Mouse (Mus musculus) testis, adult 2 months (tissue): ENCODE data around the gene Gimap7. TPM values are rescaled to one million over a fixed set of nuclear protein-coding genes. Genes with fewer than 3 reads are reported as not detected.

Experiments used
- H3K27ac ChIP-seq: fragments of 200-500 bp; 2 replicates; pipeline ENCODE4 v1.5.1; 2012; ENCODE audit warnings: low read depth, low read length; ENCODE audit not compliant: control insufficient read depth, insufficient read depth
- H3K27me3 ChIP-seq: fragments of 200-500 bp; 2 replicates; pipeline ENCODE4 v1.6.1; 2012; ENCODE audit warnings: mild to moderate bottlenecking, low read length, moderate library complexity; ENCODE audit not compliant: control insufficient read depth, insufficient read depth
- H3K36me3 ChIP-seq: fragments of 200-500 bp; 2 replicates; pipeline ENCODE4 v1.6.1; 2012; ENCODE audit warnings: mild to moderate bottlenecking, low read length; ENCODE audit not compliant: control insufficient read depth, insufficient read depth
- H3K4me1 ChIP-seq: fragments of 200-500 bp; 2 replicates; pipeline ENCODE4 v1.6.1; 2012; ENCODE audit warnings: low read length; ENCODE audit not compliant: control insufficient read depth, insufficient read depth
- H3K4me3 ChIP-seq: fragments of 200-500 bp; 2 replicates; pipeline ENCODE4 v1.5.1; 2012; ENCODE audit warnings: low read depth, mild to moderate bottlenecking, low read length, moderate library complexity, mixed read lengths; ENCODE audit not compliant: control insufficient read depth
- CTCF ChIP-seq: fragments of 200-500 bp; IDR thresholded peaks from 2 replicates; pipeline ENCODE4 v1.5.1; 2012; ENCODE audit warnings: low read depth, mild to moderate bottlenecking, inconsistent platforms, low read length, moderate library complexity; ENCODE audit not compliant: control insufficient read depth, insufficient read depth, insufficient replicate concordance
- POLR2A ChIP-seq: fragments of 200-500 bp; IDR thresholded peaks from 2 replicates; pipeline ENCODE4 v1.6.1; 2012; ENCODE audit warnings: low read depth, mild to moderate bottlenecking, inconsistent platforms, low read length, moderate library complexity; ENCODE audit not compliant: control insufficient read depth
- polyA plus RNA-seq: library from polyadenylated mRNA; depleted of rRNA; stranded (reverse); fragments of >200 nt; gene quantifications from 2 replicates; pipeline ENCODE4 v1.2.3, GENCODE M21; 2012

Gimap7 gene
- polyA plus RNA-seq, 1 experiment, result not detected

GRCm38 (mm10) chr6:48696830-48697554, 21.4 kb upstream of the Gimap7 start:
- H3K27ac ChIP-seq, result no peak overlapping the region
- no peaks in the 10 kb centered on the region for H3K36me3 ChIP-seq
- TF ChIP-seq CTCF, result no peak
- TF ChIP-seq POLR2A, result no peak
- no peaks in the 10 kb centered on the region for H3K27me3 ChIP-seq
- no peak overlapping the region for H3K4me3 ChIP-seq
- no peaks in the 10 kb centered on the region for H3K4me1 ChIP-seq

DNA sequence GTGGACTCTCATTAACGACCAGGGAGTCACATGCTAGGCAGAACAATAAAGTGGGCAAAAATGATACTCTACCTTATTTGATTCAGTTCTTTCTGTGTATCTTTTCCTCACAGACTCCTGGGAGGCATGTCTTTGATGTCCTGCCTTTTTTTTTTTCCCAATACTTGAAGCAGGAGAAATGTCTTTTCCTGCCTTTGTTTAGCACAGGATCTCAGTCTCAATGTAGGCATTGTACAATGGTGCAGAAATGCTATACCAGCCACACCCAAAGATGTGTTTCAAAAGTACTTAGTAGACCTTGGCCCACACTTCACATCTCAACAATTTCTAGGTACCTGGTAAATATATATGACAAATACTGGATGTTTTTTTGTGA, 20.9 kb upstream of the Gimap7 start:
- no peaks in the 10 kb centered on the region for H3K27me3 ChIP-seq
- H3K36me3 ChIP-seq, result no peaks in the 10 kb centered on the region
- TF ChIP-seq CTCF (no peak), POLR2A (no peak)
- H3K4me3 ChIP-seq, result no peak overlapping the region
- H3K27ac ChIP-seq, result no peak overlapping the region
- H3K4me1 ChIP-seq, result no peaks in the 10 kb centered on the region

DNA sequence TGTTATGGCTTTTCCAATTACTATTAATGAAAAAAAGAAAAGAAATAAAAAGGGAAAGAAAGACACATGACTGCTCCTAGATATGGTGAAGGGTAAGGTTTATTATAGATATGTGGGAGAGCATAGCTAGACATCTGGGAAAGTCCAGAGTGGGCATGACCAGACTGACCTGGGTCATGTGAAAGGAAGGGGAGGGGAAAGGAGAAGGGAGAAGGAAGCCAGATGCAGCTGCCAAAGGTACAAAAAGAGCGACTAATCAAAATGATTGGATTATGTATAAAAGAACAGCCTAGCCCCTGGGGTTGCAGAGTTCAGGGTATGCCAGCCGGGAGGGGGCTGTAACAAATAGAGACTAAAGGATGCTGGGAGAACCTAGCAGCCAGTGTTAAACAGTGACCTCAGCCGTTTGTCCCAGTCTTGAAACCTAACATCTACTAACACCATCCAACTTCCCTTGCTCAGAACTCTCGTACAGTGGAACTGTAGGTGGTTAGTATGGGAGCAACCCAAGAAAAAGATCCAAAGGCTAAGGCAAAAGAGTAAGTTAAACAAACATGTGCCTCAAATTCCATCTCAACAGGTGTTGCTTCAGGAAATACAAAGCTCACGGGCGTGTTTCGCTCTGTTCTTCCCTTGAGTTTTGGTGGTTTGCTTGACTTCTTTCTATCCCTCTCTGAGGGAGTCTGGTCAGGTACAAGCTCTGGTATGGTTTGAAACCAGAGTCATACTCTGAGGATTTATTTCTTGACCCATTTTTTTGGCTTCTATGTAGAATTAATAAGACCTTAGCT, 20.2 kb upstream of the Gimap7 start:
- Histone ChIP-seq H3K4me3 (no peak overlapping the region), H3K27me3 (no peaks in the 10 kb centered on the region), H3K4me1 (no peaks in the 10 kb centered on the region), H3K27ac (no peak overlapping the region), H3K36me3 (no peaks in the 10 kb centered on the region)
- TF ChIP-seq CTCF (no peak), POLR2A (no peak)

DNA sequence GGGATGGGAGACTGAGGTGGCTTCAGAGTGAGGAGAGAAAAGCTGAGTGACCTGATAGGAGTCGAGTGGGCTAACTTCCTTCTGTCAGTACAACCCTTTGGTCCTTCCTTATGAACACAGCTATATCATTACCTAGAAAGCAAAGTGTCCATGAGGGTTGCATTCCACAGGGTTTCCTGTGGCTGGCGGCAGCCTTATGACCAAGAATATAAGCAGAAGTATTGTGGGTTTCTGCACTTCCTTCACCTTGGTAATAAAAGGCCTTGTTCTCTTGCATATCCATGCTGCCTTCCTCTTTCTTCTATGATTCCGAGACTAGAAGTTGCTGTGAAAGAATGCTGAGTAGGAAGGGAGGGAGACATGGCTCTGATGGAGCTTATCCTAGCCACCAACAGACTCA, 19.5 kb upstream of the Gimap7 start:
- Histone ChIP-seq H3K4me3 (no peak overlapping the region), H3K4me1 (no peaks in the 10 kb centered on the region), H3K36me3 (no peaks in the 10 kb centered on the region), H3K27ac (no peak overlapping the region), H3K27me3 (no peaks in the 10 kb centered on the region)
- TF ChIP-seq POLR2A (no peak), CTCF (no peak)

- TF ChIP-seq CTCF (no peak), POLR2A (no peak)
- no peak overlapping the region for H3K27ac ChIP-seq
- H3K36me3 ChIP-seq, result no peaks in the 10 kb centered on the region
- H3K27me3 ChIP-seq, result no peaks in the 10 kb centered on the region
- H3K4me1 ChIP-seq, result no peaks in the 10 kb centered on the region
- no peak overlapping the region for H3K4me3 ChIP-seq
Measured at GRCm38 (mm10) chr6:48700251-48701075, 18.0 kb upstream of the Gimap7 start.

GRCm38 (mm10) chr6:48702146-48702545, 16.3 kb upstream of the Gimap7 start:
- no peak overlapping the region for H3K27ac ChIP-seq

DNA sequence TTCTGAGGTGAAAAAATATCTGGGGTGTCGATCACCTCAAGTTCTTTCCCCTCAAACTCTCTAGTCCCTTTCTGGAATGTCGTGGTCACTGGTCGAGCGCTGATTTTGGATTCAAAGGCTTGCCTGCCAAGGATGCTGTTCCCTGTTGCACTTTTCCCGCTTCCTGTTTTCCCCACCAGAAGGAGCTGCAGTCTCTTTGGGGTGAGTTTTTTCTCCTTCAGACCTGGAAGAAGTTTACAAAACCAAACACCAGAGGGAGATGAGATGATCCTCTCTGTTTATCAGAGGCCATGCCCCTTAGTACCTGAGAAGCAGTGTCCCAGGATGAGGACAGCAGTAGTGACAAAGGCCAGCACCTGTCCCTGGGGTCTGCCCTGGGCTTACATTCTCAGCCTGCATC, 15.8 kb upstream of the Gimap7 start:
- H3K4me1 ChIP-seq, result no peaks in the 10 kb centered on the region
- H3K27me3 ChIP-seq, result no peaks in the 10 kb centered on the region
- H3K27ac ChIP-seq, result no peak overlapping the region
- TF ChIP-seq POLR2A (no peak), CTCF (no peak)
- H3K36me3 ChIP-seq, result no peaks in the 10 kb centered on the region
- no peak overlapping the region for H3K4me3 ChIP-seq

More at GRCm38 (mm10) chr6:48702146-48702545, 16.3 kb upstream of the Gimap7 start:
- TF ChIP-seq POLR2A (no peak), CTCF (no peak)
- H3K4me1 ChIP-seq, result no peaks in the 10 kb centered on the region
- no peak overlapping the region for H3K4me3 ChIP-seq
- H3K36me3 ChIP-seq, result no peaks in the 10 kb centered on the region
- H3K27me3 ChIP-seq, result no peaks in the 10 kb centered on the region
